Mouse (Mus musculus): ENCODE measurements around the gene Fam120a. TPM values are rescaled to one million over a fixed set of nuclear protein-coding genes. Genes with fewer than 3 reads are reported as not detected.

Fam120a gene
- polyA plus RNA-seq, 1 experiment: 73.5 TPM

GRCm38 (mm10) chr13:48850771-48851170, 117.0 kb downstream of the Fam120a start:
- TF ChIP-seq CTCF (IDR thresholded peaks at IDR 0.05; ENCODE audit: control insufficient read depth, insufficient read depth, insufficient read length) (no peak), CEBPB (IDR thresholded peaks at IDR 0.05; ENCODE audit: low read depth) (no peak), MAX (IDR thresholded peaks at IDR 0.05) (no peak), MYOG (IDR thresholded peaks at IDR 0.05; ENCODE audit: control insufficient read depth, extremely low read depth, insufficient read length) (no peak), USF1 (IDR thresholded peaks at IDR 0.05; ENCODE audit: low read depth) (no peak), MYOD1 (IDR thresholded peaks at IDR 0.05; ENCODE audit: control insufficient read depth, insufficient read length, low read depth) (no peak), FOSL1 (IDR thresholded peaks at IDR 0.05; ENCODE audit: insufficient read depth, low read length, poor library complexity, severe bottlenecking) (no peak)
- H3K79me3 ChIP-seq (ENCODE audit: low read depth): peaks cover 56% of the 10 kb centered on the region
- no peaks in the 10 kb centered on the region for H3K27me3 ChIP-seq (ENCODE audit: control insufficient read depth, insufficient read depth, insufficient read length)
- peaks cover 99% of the 10 kb centered on the region for H3K79me2 ChIP-seq (ENCODE audit: control insufficient read depth, insufficient read depth)
- H3ac ChIP-seq (ENCODE audit: control insufficient read depth, insufficient read length, low read depth): no peak overlapping the region
- H3K4me3 ChIP-seq (ENCODE audit: insufficient read depth, poor library complexity, severe bottlenecking): no peak overlapping the region
- H3K36me3 ChIP-seq (ENCODE audit: control insufficient read depth, insufficient read depth): no peaks in the 10 kb centered on the region

- H3K79me3 ChIP-seq (ENCODE audit: low read depth): peaks cover 56% of the 10 kb centered on the region
- H3K4me3 ChIP-seq (ENCODE audit: insufficient read depth, poor library complexity, severe bottlenecking): no peak overlapping the region
- H3K27me3 ChIP-seq (ENCODE audit: control insufficient read depth, insufficient read depth, insufficient read length): no peaks in the 10 kb centered on the region
- TF ChIP-seq FOSL1 (IDR thresholded peaks at IDR 0.05; ENCODE audit: insufficient read depth, low read length, poor library complexity, severe bottlenecking) (no peak), MYOG (IDR thresholded peaks at IDR 0.05; ENCODE audit: control insufficient read depth, extremely low read depth, insufficient read length) (no peak), CTCF (IDR thresholded peaks at IDR 0.05; ENCODE audit: control insufficient read depth, insufficient read depth, insufficient read length) (no peak), USF1 (IDR thresholded peaks at IDR 0.05; ENCODE audit: low read depth) (no peak), CEBPB (IDR thresholded peaks at IDR 0.05; ENCODE audit: low read depth) (no peak), MAX (IDR thresholded peaks at IDR 0.05) (no peak)
- H3K36me3 ChIP-seq (ENCODE audit: control insufficient read depth, insufficient read depth): no peaks in the 10 kb centered on the region
- H3K79me2 ChIP-seq (ENCODE audit: control insufficient read depth, insufficient read depth): peaks cover 98% of the 10 kb centered on the region
- no peak overlapping the region for H3ac ChIP-seq (ENCODE audit: control insufficient read depth, insufficient read length, low read depth)
Observed at GRCm38 (mm10) chr13:48850326-48850725, 117.5 kb downstream of the Fam120a start.

DNA sequence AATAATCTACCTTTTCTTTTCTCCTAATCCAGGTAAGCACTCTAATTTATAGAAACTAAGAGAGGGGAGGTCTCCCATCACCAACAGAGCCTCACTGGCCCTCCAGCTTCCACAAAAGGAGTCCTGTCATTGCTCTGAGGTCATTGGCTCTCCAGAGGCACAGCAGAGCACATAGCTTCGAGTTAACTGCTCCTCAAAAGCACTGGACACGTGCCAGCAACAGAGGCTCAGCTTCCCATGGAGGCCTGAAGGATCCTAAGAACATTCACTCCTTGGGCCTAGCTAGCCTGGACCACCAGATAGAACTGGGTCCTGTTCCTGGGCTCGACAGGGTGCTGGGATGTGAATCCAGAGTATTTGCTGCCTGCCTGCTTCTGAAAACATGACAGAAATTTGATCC, 118.7 kb downstream of the Fam120a start:
- Histone ChIP-seq H3ac (ENCODE audit: control insufficient read depth, insufficient read length, low read depth) (no peak overlapping the region), H3K27me3 (ENCODE audit: control insufficient read depth, insufficient read depth, insufficient read length) (no peaks in the 10 kb centered on the region), H3K79me2 (ENCODE audit: control insufficient read depth, insufficient read depth) (peaks cover 99% of the 10 kb centered on the region), H3K4me3 (ENCODE audit: insufficient read depth, poor library complexity, severe bottlenecking) (no peak overlapping the region), H3K79me3 (ENCODE audit: low read depth) (peaks cover 54% of the 10 kb centered on the region), H3K36me3 (ENCODE audit: control insufficient read depth, insufficient read depth) (no peaks in the 10 kb centered on the region)
- no peak for TF ChIP-seq CTCF (IDR thresholded peaks at IDR 0.05; ENCODE audit: control insufficient read depth, insufficient read depth, insufficient read length)
- TF ChIP-seq MYOG (IDR thresholded peaks at IDR 0.05; ENCODE audit: control insufficient read depth, extremely low read depth, insufficient read length): no peak
- no peak for TF ChIP-seq FOSL1 (IDR thresholded peaks at IDR 0.05; ENCODE audit: insufficient read depth, low read length, poor library complexity, severe bottlenecking)
- TF ChIP-seq USF1 (IDR thresholded peaks at IDR 0.05; ENCODE audit: low read depth): no peak
- TF ChIP-seq MAX (IDR thresholded peaks at IDR 0.05): no peak
- no peak for TF ChIP-seq CEBPB (IDR thresholded peaks at IDR 0.05; ENCODE audit: low read depth)
- no peak for TF ChIP-seq MYOD1 (IDR thresholded peaks at IDR 0.05; ENCODE audit: control insufficient read depth, insufficient read length, low read depth)

GRCm38 (mm10) chr13:48845308-48845707, 122.5 kb downstream of the Fam120a start:
- H3K27me3 ChIP-seq (ENCODE audit: control insufficient read depth, insufficient read depth, insufficient read length): no peaks in the 10 kb centered on the region
- TF ChIP-seq FOSL1 (IDR thresholded peaks at IDR 0.05; ENCODE audit: insufficient read depth, low read length, poor library complexity, severe bottlenecking) (no peak), MYOG (IDR thresholded peaks at IDR 0.05; ENCODE audit: control insufficient read depth, extremely low read depth, insufficient read length) (no peak), CEBPB (IDR thresholded peaks at IDR 0.05; ENCODE audit: low read depth) (no peak), CTCF (IDR thresholded peaks at IDR 0.05; ENCODE audit: control insufficient read depth, insufficient read depth, insufficient read length) (no peak), USF1 (IDR thresholded peaks at IDR 0.05; ENCODE audit: low read depth) (no peak), MAX (IDR thresholded peaks at IDR 0.05) (no peak), MYOD1 (IDR thresholded peaks at IDR 0.05; ENCODE audit: control insufficient read depth, insufficient read length, low read depth) (no peak)
- H3K36me3 ChIP-seq (ENCODE audit: control insufficient read depth, insufficient read depth): no peaks in the 10 kb centered on the region

GRCm38 (mm10) chr13:48843530-48843929, 124.3 kb downstream of the Fam120a start:
- Histone ChIP-seq H3ac (ENCODE audit: control insufficient read depth, insufficient read length, low read depth) (no peak overlapping the region), H3K79me2 (ENCODE audit: control insufficient read depth, insufficient read depth) (peaks cover 98% of the 10 kb centered on the region)

More at GRCm38 (mm10) chr13:48845308-48845707, 122.5 kb downstream of the Fam120a start:
- Histone ChIP-seq H3ac (ENCODE audit: control insufficient read depth, insufficient read length, low read depth) (no peak overlapping the region), H3K79me3 (ENCODE audit: low read depth) (peaks cover 63% of the 10 kb centered on the region), H3K4me3 (ENCODE audit: insufficient read depth, poor library complexity, severe bottlenecking) (no peak overlapping the region), H3K79me2 (ENCODE audit: control insufficient read depth, insufficient read depth) (peaks cover 98% of the 10 kb centered on the region)

GRCm38 (mm10) chr13:48841905-48842592, 125.8 kb downstream of the Fam120a start:
- H3K79me3 ChIP-seq (ENCODE audit: low read depth): peaks cover 56% of the 10 kb centered on the region
- no peaks in the 10 kb centered on the region for H3K27me3 ChIP-seq (ENCODE audit: control insufficient read depth, insufficient read depth, insufficient read length)
- H3K79me2 ChIP-seq (ENCODE audit: control insufficient read depth, insufficient read depth): peaks cover 98% of the 10 kb centered on the region
- no peak overlapping the region for H3K4me3 ChIP-seq (ENCODE audit: insufficient read depth, poor library complexity, severe bottlenecking)
- TF ChIP-seq MYOD1 (IDR thresholded peaks at IDR 0.05; ENCODE audit: control insufficient read depth, insufficient read length, low read depth): no peak
- TF ChIP-seq CTCF (IDR thresholded peaks at IDR 0.05; ENCODE audit: control insufficient read depth, insufficient read depth, insufficient read length): no peak
- TF ChIP-seq MAX (IDR thresholded peaks at IDR 0.05): no peak
- TF ChIP-seq USF1 (IDR thresholded peaks at IDR 0.05; ENCODE audit: low read depth): no peak
- no peak for TF ChIP-seq FOSL1 (IDR thresholded peaks at IDR 0.05; ENCODE audit: insufficient read depth, low read length, poor library complexity, severe bottlenecking)
- no peak for TF ChIP-seq MYOG (IDR thresholded peaks at IDR 0.05; ENCODE audit: control insufficient read depth, extremely low read depth, insufficient read length)
- TF ChIP-seq CEBPB (IDR thresholded peaks at IDR 0.05; ENCODE audit: low read depth): no peak
- H3ac ChIP-seq (ENCODE audit: control insufficient read depth, insufficient read length, low read depth): no peak overlapping the region
- no peaks in the 10 kb centered on the region for H3K36me3 ChIP-seq (ENCODE audit: control insufficient read depth, insufficient read depth)

More at GRCm38 (mm10) chr13:48843530-48843929, 124.3 kb downstream of the Fam120a start:
- no peak for TF ChIP-seq CEBPB (IDR thresholded peaks at IDR 0.05; ENCODE audit: low read depth)
- Histone ChIP-seq H3K36me3 (ENCODE audit: control insufficient read depth, insufficient read depth) (no peaks in the 10 kb centered on the region), H3K4me3 (ENCODE audit: insufficient read depth, poor library complexity, severe bottlenecking) (no peak overlapping the region), H3K27me3 (ENCODE audit: control insufficient read depth, insufficient read depth, insufficient read length) (no peaks in the 10 kb centered on the region), H3K79me3 (ENCODE audit: low read depth) (peaks cover 61% of the 10 kb centered on the region)

All from C2C12 (cell line).